Mouse (Mus musculus) stomach, postnatal 0 days (tissue): Measurements from ENCODE around the gene Trappc6a. TPM values are rescaled to one million over a fixed set of nuclear protein-coding genes. Genes with fewer than 3 reads are reported as not detected.

Experiments used
- ATAC-seq: fragments of 200-750 bp; cut with Nextera tagmentation; 2 replicates; pipeline ENCODE4 v1.8.0; 2017; ENCODE audit not compliant: low FRiP score, low TSS enrichment
- DNase-seq: peaks from one replicate; pipeline ENCODE4 v3.0.0-alpha.2; 2016; ENCODE audit warnings: low spot score
- H3K27ac ChIP-seq: fragments of 300-500 bp; sonication (generic); replicated peaks from 2 replicates; pipeline ENCODE4 v1.5.1; 2014; ENCODE audit warnings: mild to moderate bottlenecking, control low read depth
- H3K27me3 ChIP-seq: fragments of 300-500 bp; sonication (generic); 2 replicates; pipeline ENCODE4 v1.6.1; 2014; ENCODE audit warnings: low read length; ENCODE audit not compliant: control insufficient read depth, insufficient read depth
- H3K36me3 ChIP-seq: fragments of 300-500 bp; sonication (generic); 2 replicates; pipeline ENCODE4 v1.6.1; 2014; ENCODE audit warnings: low read length, mixed read lengths; ENCODE audit not compliant: control insufficient read depth, insufficient read depth
- H3K4me1 ChIP-seq: fragments of 300-500 bp; sonication (generic); replicated peaks from 2 replicates; pipeline ENCODE4 v1.6.1; 2014; ENCODE audit warnings: antibody characterized with exemption; ENCODE audit not compliant: control insufficient read depth, insufficient read depth
- H3K4me2 ChIP-seq: fragments of 300-500 bp; sonication (generic); replicated peaks from 2 replicates; pipeline ENCODE4 v1.6.1; 2014; ENCODE audit warnings: low read depth, mild to moderate bottlenecking, control low read depth, moderate library complexity
- H3K4me3 ChIP-seq: fragments of 300-500 bp; sonication (generic); 2 replicates; pipeline ENCODE4 v1.5.1; 2014; ENCODE audit warnings: low read depth, low read length, control low read depth
- H3K9ac ChIP-seq: fragments of 300-500 bp; sonication (generic); 2 replicates; pipeline ENCODE4 v1.6.1; 2014; ENCODE audit warnings: mild to moderate bottlenecking, low read length, control low read depth, mixed read lengths
- H3K9me3 ChIP-seq: fragments of 300-500 bp; sonication (generic); 2 replicates; pipeline ENCODE4 v1.6.1; 2016; ENCODE audit warnings: low read length; ENCODE audit not compliant: control insufficient read depth
- CTCF ChIP-seq: IDR thresholded peaks from 2 replicates; pipeline ENCODE4 v1.5.1; 2016; ENCODE audit warnings: antibody characterized with exemption, low read depth, mild to moderate bottlenecking, moderate library complexity
- EP300 ChIP-seq: optimal IDR thresholded peaks from 2 replicates; pipeline ENCODE3; 2016; ENCODE audit warnings: antibody characterized with exemption
- WGBS: fragments of 180-500 bp; shearing (Covaris S2); extraction: QIAGEN DNeasy Blood & Tissue Kit; methylation state at CpG from one replicate; pipeline ENCODE4 v1.1.7; 2014; 5-methylcytosine and 5-hydroxymethylcytosine counted together
- polyA plus RNA-seq: library from polyadenylated mRNA; unstranded; fragments of >200 nt; fragmentation: Nextera tagmentation; extraction: Ambion mirVana; gene quantifications from 2 replicates; pipeline ENCODE4 v1.2.1, GENCODE M21; 2015

The Trappc6a gene
- polyA plus RNA-seq, 1 experiment from 2014 or later: 113 TPM

DNA sequence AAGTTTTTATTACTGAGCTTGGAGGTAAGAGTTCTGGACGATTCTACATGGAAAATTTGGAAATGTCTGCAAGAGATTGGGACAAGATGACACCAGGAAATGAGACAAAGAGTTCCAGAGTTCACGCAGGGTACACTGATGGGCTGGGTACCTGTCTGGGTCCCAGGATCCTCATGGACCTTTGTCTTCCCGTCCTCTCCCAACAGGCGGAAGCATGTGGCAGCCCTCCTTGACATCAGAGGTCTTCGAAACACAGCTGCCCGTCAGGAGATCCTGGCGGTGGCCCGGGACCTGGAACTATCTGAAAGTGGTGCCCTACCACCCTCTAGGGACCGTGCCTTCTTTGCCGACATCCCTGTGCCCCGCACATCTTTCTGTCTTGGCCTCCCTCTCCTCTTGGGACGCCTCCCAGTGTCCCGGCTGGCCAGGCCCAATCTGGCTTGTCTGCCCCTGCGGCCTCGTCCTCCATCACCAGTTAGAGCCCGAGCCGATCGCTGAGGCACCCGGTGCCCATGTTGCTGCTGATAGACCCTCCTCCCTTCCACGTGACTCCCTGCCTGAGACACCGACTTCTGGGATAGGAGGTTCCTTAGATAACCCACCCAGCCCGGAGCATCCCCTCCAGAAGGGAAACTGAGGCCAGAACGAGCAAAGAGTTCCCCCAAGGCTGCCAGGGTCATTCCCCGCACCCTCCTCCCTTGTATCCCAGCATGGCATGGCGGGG lies 13.3 kb upstream of the Trappc6a start:
- DNase-seq (no peak), ATAC-seq (no peak)
- no peaks in the 10 kb centered on the region for H3K9me3 ChIP-seq
- no peak for TF ChIP-seq EP300
- TF ChIP-seq CTCF: no peak
- H3K9ac ChIP-seq: no peak overlapping the region
- H3K27ac ChIP-seq: 0 out of 2 replicates have a peak overlapping the region, but pooled peaks have one; percentile 14
- H3K4me1 ChIP-seq: no peaks in the 10 kb centered on the region
- 76% methylated on average over 25 of the region's 25 CpGs for WGBS
- H3K4me2 ChIP-seq: no peak overlapping the region
- H3K36me3 ChIP-seq: no peaks in the 10 kb centered on the region
- no peak overlapping the region for H3K4me3 ChIP-seq
- 0 out of 2 replicates have a peak, but pooled peaks cover 8% of the 10 kb centered on the region for H3K27me3 ChIP-seq

DNA sequence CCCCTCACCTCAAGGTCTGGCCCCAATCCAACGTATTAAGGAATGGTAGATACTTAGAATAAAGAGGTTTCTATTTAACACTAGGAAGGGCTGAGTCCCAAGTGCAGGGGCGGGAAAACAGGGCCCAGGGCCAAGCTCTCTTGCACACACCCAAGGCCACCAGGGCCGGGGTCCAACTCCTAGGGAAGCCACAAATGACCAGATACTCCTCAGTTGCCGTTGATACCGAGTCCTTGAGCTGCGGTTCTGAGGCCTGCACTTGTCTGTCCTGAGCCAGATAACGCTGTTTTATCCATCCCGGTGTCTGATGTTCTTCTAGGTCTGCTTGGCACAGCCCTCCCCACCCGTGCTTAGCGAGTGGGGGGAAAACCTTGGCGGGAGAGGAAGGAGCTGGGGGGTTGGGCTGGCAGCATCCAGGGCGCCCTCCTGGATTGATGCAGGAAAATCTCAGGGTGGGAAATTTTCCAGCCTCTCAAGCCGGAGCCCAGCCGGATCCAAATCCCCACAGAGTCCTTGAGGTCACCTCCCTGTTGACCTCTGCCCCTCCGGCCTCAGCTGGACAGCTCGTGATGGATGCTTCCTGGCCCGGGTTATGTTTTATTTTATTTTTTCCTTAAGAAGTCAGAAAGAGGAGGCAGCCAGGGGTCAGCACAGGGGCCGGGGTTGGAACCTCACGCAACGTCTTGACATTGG lies 12.5 kb upstream of the Trappc6a start:
- no peaks in the 10 kb centered on the region for H3K9me3 ChIP-seq
- H3K9ac ChIP-seq: no peak overlapping the region
- TF ChIP-seq EP300: no peak
- TF ChIP-seq CTCF: no peak
- no peak overlapping the region for H3K27ac ChIP-seq
- H3K27me3 ChIP-seq: 0 out of 2 replicates have a peak, but pooled peaks cover 8% of the 10 kb centered on the region
- no peak overlapping the region for H3K4me3 ChIP-seq
- H3K36me3 ChIP-seq: no peaks in the 10 kb centered on the region
- WGBS: 46% methylated on average over 20 of the region's 20 CpGs
- ATAC-seq: no peak
- H3K4me1 ChIP-seq: no peaks in the 10 kb centered on the region
- no peak overlapping the region for H3K4me2 ChIP-seq
- no peak for DNase-seq

DNA sequence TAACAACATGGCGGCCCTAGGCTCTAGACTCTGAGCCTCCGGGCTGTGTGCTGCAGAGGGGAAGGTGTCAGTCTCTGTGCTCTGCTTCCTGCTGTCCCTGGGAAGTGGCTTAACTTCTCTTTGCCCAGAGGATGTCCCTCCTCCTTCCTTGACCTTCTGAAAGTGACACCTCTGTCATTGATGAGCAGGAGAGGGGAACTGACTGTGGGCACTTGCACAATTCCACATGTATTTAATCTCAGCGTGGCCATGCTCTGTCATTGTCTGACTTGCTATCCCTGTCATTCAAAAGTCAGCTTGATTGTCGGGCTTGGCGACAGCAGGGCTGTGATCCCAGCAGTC lies 12.0 kb upstream of the Trappc6a start:
- no peak for DNase-seq
- 68% methylated on average over 5 of the region's 5 CpGs for WGBS
- no peak for ATAC-seq
- Histone ChIP-seq H3K9me3 (no peaks in the 10 kb centered on the region), H3K4me2 (no peak overlapping the region), H3K27ac (no peak overlapping the region), H3K9ac (no peak overlapping the region), H3K4me1 (no peaks in the 10 kb centered on the region), H3K27me3 (0 out of 2 replicates have a peak, but pooled peaks cover 4% of the 10 kb centered on the region), H3K4me3 (no peak overlapping the region), H3K36me3 (no peaks in the 10 kb centered on the region)
- TF ChIP-seq EP300: no peak

DNA sequence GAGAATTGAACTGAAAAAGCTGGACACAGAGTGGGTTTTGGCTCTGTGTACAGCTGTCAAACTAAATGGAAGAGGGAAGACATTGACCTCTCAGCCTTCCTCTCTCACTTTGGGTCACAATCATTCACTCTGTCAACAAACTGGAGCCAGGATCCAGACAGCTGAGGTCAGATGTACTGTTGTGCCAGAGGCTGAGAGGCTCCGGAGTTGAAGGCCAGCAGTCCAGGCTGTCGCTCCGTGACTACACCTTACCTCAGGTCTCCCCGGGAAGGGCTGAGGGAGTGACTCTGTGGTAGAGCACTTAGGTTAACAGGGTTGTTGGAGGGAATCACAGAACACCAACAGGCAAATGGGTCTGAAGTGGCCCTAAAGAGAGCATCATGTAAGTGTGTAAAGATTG lies 9.9 kb upstream of the Trappc6a start:
- H3K4me1 ChIP-seq: no peaks in the 10 kb centered on the region
- TF ChIP-seq CTCF (no peak), EP300 (no peak)
- H3K9ac ChIP-seq: no peak overlapping the region
- DNase-seq: no peak
- H3K9me3 ChIP-seq: no peaks in the 10 kb centered on the region
- H3K27ac ChIP-seq: no peak overlapping the region
- WGBS: 51% methylated on average over 4 of the region's 4 CpGs
- no peak overlapping the region for H3K4me2 ChIP-seq
- H3K27me3 ChIP-seq: no peaks in the 10 kb centered on the region
- H3K36me3 ChIP-seq: no peaks in the 10 kb centered on the region
- no peak for ATAC-seq
- no peak overlapping the region for H3K4me3 ChIP-seq

DNA sequence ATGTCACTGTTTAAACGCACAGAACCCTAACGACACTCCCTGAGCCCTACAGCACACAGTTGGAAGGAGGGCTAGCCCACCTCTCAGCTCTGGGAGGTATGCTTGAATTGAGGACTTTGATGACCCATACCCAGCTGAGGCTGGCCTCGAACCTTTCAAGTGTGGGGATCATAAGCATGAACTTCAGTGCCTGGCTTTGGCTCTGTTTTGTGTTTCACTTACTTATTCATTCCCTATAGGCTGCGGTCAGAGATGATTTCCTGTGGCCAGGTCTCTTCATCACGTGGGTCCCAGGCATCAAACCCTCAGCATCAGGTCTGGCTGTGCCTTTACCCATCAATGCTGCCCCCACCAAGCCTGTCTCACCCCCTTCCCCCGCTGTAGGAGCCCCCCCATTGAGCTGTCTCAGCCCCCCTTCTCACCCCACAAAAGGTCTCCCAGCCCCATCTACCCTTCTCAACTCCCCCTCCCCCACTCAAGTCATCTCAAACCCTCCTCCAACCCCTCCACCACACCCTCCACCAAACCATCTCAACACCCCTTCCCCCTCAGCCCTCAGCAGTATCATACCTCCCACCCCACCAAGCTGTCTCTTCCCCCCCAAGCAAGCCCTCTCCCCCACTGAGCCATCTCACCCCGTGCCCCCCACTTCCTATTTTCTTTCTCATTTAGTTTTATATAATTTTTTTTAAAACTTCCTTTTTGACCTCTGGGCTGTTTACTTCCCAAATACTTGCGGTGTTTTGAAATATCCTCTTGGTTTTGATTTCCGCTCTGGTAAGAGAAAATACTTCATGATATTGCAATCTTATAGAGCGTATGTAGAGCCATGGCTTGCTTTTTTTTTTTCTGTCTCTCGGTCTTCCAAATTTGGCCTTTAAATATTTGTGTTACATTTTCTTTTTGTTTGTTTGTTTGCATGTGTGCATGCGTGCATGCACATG lies 7.5 kb upstream of the Trappc6a start:
- WGBS: 65% methylated on average over 12 of the region's 12 CpGs
- Histone ChIP-seq H3K36me3 (no peaks in the 10 kb centered on the region), H3K27ac (no peak overlapping the region), H3K4me3 (no peak overlapping the region), H3K4me2 (no peak overlapping the region), H3K4me1 (no peaks in the 10 kb centered on the region), H3K9me3 (no peaks in the 10 kb centered on the region), H3K27me3 (no peaks in the 10 kb centered on the region), H3K9ac (no peak overlapping the region)
- DNase-seq (no peak), ATAC-seq (no peak)
- TF ChIP-seq EP300: no peak
- TF ChIP-seq CTCF: no peak
